Mouse (Mus musculus) lung, embryonic 14.5 days (tissue): ENCODE results near the gene Elp1. TPM values are rescaled to one million over a fixed set of nuclear protein-coding genes. Genes with fewer than 3 reads are reported as not detected.

Experiments used
- ATAC-seq: fragments of 200-750 bp; cut with Nextera tagmentation; 2 replicates; pipeline ENCODE4 v1.8.0; 2017; ENCODE audit warnings: mild to moderate bottlenecking, moderate TSS enrichment, moderate library complexity; ENCODE audit not compliant: insufficient read depth
- DNase-seq: peaks from one replicate; pipeline ENCODE4 v3.0.0-alpha.2; 2015
- H3K27ac ChIP-seq: fragments of 300-500 bp; sonication (generic); 2 replicates; pipeline ENCODE4 v1.5.1; 2014; ENCODE audit warnings: low read depth, mild to moderate bottlenecking, moderate library complexity
- H3K27me3 ChIP-seq: fragments of 300-500 bp; sonication (generic); 2 replicates; pipeline ENCODE4 v1.6.1; 2014; ENCODE audit warnings: low read length, control low read depth; ENCODE audit not compliant: insufficient read depth
- H3K36me3 ChIP-seq: fragments of 300-500 bp; sonication (generic); 2 replicates; pipeline ENCODE4 v1.6.1; 2014; ENCODE audit warnings: control low read depth; ENCODE audit not compliant: insufficient read depth
- H3K4me1 ChIP-seq: fragments of 300-500 bp; sonication (generic); 2 replicates; pipeline ENCODE4 v1.6.1; 2014; ENCODE audit warnings: antibody characterized with exemption, control low read depth; ENCODE audit not compliant: insufficient read depth
- H3K4me2 ChIP-seq: fragments of 300-500 bp; sonication (generic); 2 replicates; pipeline ENCODE4 v1.6.1; 2014; ENCODE audit warnings: mild to moderate bottlenecking
- H3K4me3 ChIP-seq: fragments of 300-500 bp; sonication (generic); 2 replicates; pipeline ENCODE4 v1.5.1; 2014; ENCODE audit warnings: low read depth, low read length
- H3K9ac ChIP-seq: fragments of 300-500 bp; sonication (generic); 2 replicates; pipeline ENCODE4 v1.6.1; 2014
- H3K9me3 ChIP-seq: fragments of 300-500 bp; sonication (generic); 2 replicates; pipeline ENCODE4 v1.6.1; 2016; ENCODE audit warnings: low read depth, low read length, control low read depth
- CTCF ChIP-seq: IDR thresholded peaks from 2 replicates; pipeline ENCODE4 v1.5.1; 2016; ENCODE audit warnings: antibody characterized with exemption, low read depth
- WGBS: fragments of 180-500 bp; shearing (Covaris S2); extraction: QIAGEN DNeasy Blood & Tissue Kit; methylation state at CpG from one replicate; pipeline ENCODE4 v1.1.7; 2014; 5-methylcytosine and 5-hydroxymethylcytosine counted together
- polyA plus RNA-seq: library from polyadenylated mRNA; unstranded; fragments of >200 nt; fragmentation: Nextera tagmentation; extraction: Ambion mirVana; gene quantifications from 2 replicates; pipeline ENCODE4 v1.2.1, GENCODE M21; 2014

The Elp1 gene
- polyA plus RNA-seq, 1 experiment from 2014 or later, result 63.9 TPM

DNA sequence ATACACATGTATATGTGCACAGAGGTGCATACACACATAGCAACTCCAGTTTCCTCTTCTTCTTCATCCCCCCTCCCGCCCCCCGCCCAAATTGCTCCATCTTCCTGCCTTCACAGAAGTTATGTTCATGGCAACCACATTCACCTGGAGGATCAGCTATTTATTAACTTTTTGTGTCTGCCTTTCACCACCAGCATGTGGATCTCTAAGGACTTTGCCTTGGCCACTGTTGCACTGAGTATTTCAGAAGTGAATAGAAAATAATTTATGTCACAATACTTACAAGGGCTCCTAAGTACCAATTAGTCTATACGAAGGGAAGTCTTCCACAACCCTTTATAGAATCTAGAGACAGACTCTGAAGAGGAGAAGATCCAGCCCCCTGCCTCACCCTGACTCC, 84.2 kb downstream of the Elp1 start:
- TF ChIP-seq CTCF, result no peak
- Histone ChIP-seq H3K27ac (no peak overlapping the region), H3K4me1 (no peaks in the 10 kb centered on the region), H3K36me3 (no peaks in the 10 kb centered on the region), H3K9ac (no peak overlapping the region), H3K4me3 (no peak overlapping the region), H3K4me2 (no peak overlapping the region), H3K9me3 (no peaks in the 10 kb centered on the region), H3K27me3 (no peaks in the 10 kb centered on the region)
- ATAC-seq (no peak), DNase-seq (no peak)
- WGBS, result 83% methylated on average over 3 of the region's 3 CpGs

DNA sequence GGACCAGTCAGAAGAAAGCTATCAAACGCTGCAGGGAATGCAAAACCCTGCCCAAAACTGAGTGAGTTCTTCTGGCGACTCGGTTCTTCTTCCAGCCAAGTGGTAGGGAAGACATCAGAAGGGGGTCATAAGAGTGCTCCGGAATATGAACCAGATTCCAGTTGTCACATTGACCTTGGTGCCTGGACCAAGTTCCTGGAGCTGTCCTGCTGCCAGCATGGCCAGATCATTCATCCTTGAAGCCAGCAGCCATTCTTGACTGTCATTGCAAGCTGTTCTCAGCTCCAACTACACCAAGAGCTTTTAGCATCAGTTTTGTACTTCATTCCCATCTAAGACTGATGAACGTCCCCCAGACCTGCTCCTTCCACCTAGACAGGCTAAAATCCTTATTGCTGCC, 85.3 kb downstream of the Elp1 start:
- H3K27ac ChIP-seq, result no peak overlapping the region
- no peak for TF ChIP-seq CTCF
- no peak overlapping the region for H3K9ac ChIP-seq
- H3K27me3 ChIP-seq, result no peaks in the 10 kb centered on the region
- H3K4me2 ChIP-seq, result no peak overlapping the region
- no peaks in the 10 kb centered on the region for H3K36me3 ChIP-seq
- DNase-seq, result no peak
- WGBS, result 53% methylated on average over 5 of the region's 5 CpGs
- H3K4me1 ChIP-seq, result no peaks in the 10 kb centered on the region
- no peaks in the 10 kb centered on the region for H3K9me3 ChIP-seq
- no peak overlapping the region for H3K4me3 ChIP-seq
- ATAC-seq, result no peak

DNA sequence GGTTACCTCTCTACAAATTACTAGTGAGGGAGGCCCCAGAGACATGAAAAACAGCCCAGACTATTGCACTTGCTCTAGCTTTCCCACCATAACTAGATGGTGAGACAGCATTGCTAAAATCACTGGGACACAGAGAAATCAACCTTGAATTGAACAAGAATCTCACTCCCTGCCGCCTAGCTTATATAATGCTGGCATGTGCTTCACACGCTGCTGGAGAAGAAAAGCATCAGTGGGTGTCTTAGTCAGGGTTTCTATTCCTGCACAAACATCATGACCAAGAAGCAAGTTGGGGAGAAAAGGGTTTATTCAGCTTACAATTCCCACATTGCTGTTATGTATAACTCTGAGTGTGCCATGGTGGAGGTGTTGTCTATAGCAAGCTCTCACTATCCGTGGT, 89.0 kb downstream of the Elp1 start:
- Histone ChIP-seq H3K27me3 (no peaks in the 10 kb centered on the region), H3K9me3 (no peaks in the 10 kb centered on the region), H3K9ac (no peak overlapping the region), H3K4me2 (no peak overlapping the region), H3K27ac (no peak overlapping the region), H3K4me1 (no peaks in the 10 kb centered on the region), H3K36me3 (no peaks in the 10 kb centered on the region), H3K4me3 (no peak overlapping the region)
- 88% methylated on average over 3 of the region's 3 CpGs for WGBS
- DNase-seq (no peak), ATAC-seq (no peak)
- TF ChIP-seq CTCF, result no peak

DNA sequence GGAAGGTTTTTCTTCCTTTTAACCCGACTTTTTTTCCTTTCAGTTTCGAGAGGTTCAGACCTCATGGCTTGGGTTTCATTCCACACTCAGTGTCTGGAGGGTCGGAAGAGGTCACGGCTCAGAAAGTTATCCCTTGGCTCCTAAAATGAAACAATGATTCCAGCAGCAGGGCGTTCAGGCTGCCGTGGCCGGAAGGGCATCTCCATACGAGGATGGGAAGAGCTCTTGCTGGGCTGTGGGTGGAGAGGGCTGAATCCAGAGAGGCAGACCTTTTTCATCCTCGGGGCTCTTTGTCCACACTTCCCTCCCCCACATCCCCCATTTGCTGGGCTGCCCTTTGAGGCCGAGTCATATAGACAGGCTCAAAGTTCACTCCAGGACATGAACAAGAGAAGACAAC, 99.9 kb downstream of the Elp1 start:
- no peak for TF ChIP-seq CTCF
- H3K4me2 ChIP-seq, result no peak overlapping the region
- H3K36me3 ChIP-seq, result no peaks in the 10 kb centered on the region
- no peaks in the 10 kb centered on the region for H3K4me1 ChIP-seq
- WGBS, result 34% methylated on average over 10 of the region's 10 CpGs
- no peak overlapping the region for H3K27ac ChIP-seq
- H3K9ac ChIP-seq, result no peak overlapping the region
- ATAC-seq (no peak), DNase-seq (no peak)
- H3K27me3 ChIP-seq, result no peaks in the 10 kb centered on the region
- H3K9me3 ChIP-seq, result no peaks in the 10 kb centered on the region
- no peak overlapping the region for H3K4me3 ChIP-seq

Other genes starting within 250 kb of the Elp1 start
- not detected in 2 replicates for gene Gm26657, start 62.3 kb downstream of the Elp1 start, polyA plus RNA-seq
- not detected in 2 replicates for gene Actl7b, start 60.9 kb downstream of the Elp1 start, polyA plus RNA-seq
- not detected in 2 replicates for gene Actl7a, start 58.9 kb downstream of the Elp1 start, polyA plus RNA-seq
- gene Fam206a, start within 50 bp of the Elp1 start, polyA plus RNA-seq, result 19.4 and 22.8 TPM in 2 replicates
- 20.2 and 22.1 TPM in 2 replicates for gene Ctnnal1, start 62.9 kb upstream of the Elp1 start, polyA plus RNA-seq
- 11.7 and 12.9 TPM in 2 replicates for gene Tmem245, start 145.1 kb upstream of the Elp1 start, polyA plus RNA-seq
- 1.7 and 2.1 TPM in 2 replicates for gene Frrs1l, start 188.1 kb upstream of the Elp1 start, polyA plus RNA-seq